Mouse (Mus musculus) E14TG2a.4 (cell line): ENCODE results near the gene BC049762.

ENCODE experiments used
- CTCF ChIP-seq: conservative IDR thresholded peaks from 2 replicates; pipeline ENCODE4 v1.5.1; 2014; ENCODE audit warnings: low read length
- POU5F1 ChIP-seq: IDR thresholded peaks from 2 replicates; pipeline ENCODE4 v1.6.1; 2014; ENCODE audit warnings: low read length, borderline replicate concordance

DNA sequence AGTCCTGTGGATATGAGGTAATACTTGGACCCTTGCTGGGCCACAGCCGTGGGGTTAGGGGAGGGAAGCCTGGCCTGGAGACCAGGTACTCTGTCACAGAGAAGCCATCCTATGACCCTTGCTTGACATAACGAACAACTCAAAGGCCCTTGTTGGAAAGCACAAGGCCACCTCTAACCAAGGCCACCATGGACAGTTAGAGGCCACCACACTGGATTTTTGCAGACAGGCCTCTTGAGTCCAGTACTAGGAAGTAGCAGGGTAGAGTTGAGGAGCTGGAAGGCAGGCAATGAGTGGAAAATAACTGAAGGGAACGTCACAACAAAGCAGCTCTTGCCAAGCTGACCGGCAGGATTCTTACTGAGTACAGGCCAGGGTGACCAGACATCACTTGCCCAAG lies 35.8 kb upstream of the BC049762 start:
- TF ChIP-seq CTCF (no peak), POU5F1 (no peak)
